Mouse (Mus musculus) ES-E14 (cell line): ENCODE measurements around the gene Ikzf3. TPM values are rescaled to one million over a fixed set of nuclear protein-coding genes. Genes with fewer than 3 reads are reported as not detected.

ENCODE experiments used
- DNase-seq: peaks from one replicate; pipeline ENCODE4 v3.0.0-alpha.2; 2013; ENCODE audit warnings: low read depth, low spot score
- H3K27ac ChIP-seq: 2 replicates; pipeline ENCODE4 v1.5.1; 2012; ENCODE audit warnings: low read depth, mild to moderate bottlenecking, low read length, moderate library complexity, mixed read lengths; ENCODE audit not compliant: poor library complexity, insufficient read depth, severe bottlenecking
- H3K36me3 ChIP-seq: 2 replicates; pipeline ENCODE4 v1.6.1; 2012; ENCODE audit warnings: mild to moderate bottlenecking, low read length, moderate library complexity, mixed read lengths; ENCODE audit not compliant: control insufficient read depth, poor library complexity, insufficient read depth, severe bottlenecking
- H3K4me1 ChIP-seq, 2 experiments: fragments of 150-350 bp in 1 of 2; sonication (generic) in 1 of 2; 2 replicates each; pipeline ENCODE4 v1.6.1; 2012; ENCODE audit warnings: low read length in 2 of 2, mild to moderate bottlenecking in 1 of 2, mixed read lengths in 1 of 2; ENCODE audit not compliant: control insufficient read depth in 2 of 2, insufficient read depth in 2 of 2, poor library complexity in 1 of 2
- H3K4me3 ChIP-seq, 2 experiments: fragments of 150-350 bp in 1 of 2; sonication (generic) in 1 of 2; 2 replicates each; pipeline ENCODE4 v1.5.1; 2012; ENCODE audit warnings: low read length in 2 of 2, low read depth in 1 of 2, mild to moderate bottlenecking in 1 of 2, mixed read lengths in 1 of 2; ENCODE audit not compliant: insufficient read depth in 1 of 2, poor library complexity in 1 of 2, severe bottlenecking in 1 of 2
- H3K9ac ChIP-seq: 2 replicates; pipeline ENCODE4 v1.6.1; 2012; ENCODE audit warnings: low read depth, mild to moderate bottlenecking, low read length, mixed read lengths; ENCODE audit not compliant: poor library complexity, insufficient read depth, severe bottlenecking
- H3K9me3 ChIP-seq: fragments of 150-350 bp; sonication (generic); 2 replicates; pipeline ENCODE4 v1.6.1; 2012; ENCODE audit warnings: low read depth, mild to moderate bottlenecking, low read length; ENCODE audit not compliant: control insufficient read depth, insufficient read depth
- CHD2 ChIP-seq: IDR thresholded peaks from 2 replicates; pipeline ENCODE4 v1.6.1; 2014; ENCODE audit warnings: mild to moderate bottlenecking, low read depth, low read length, inconsistent platforms
- HCFC1 ChIP-seq: IDR thresholded peaks from 2 replicates; pipeline ENCODE4 v1.6.1; 2012; ENCODE audit warnings: low read length, inconsistent platforms, borderline replicate concordance; ENCODE audit not compliant: insufficient read depth
- MAFK ChIP-seq: IDR thresholded peaks from 2 replicates; pipeline ENCODE4 v1.6.1; 2014; ENCODE audit warnings: mild to moderate bottlenecking, low read depth, low read length, inconsistent platforms; ENCODE audit not compliant: insufficient read depth
- ZC3H11A ChIP-seq: IDR thresholded peaks from 2 replicates; pipeline ENCODE4 v1.6.1; 2012; ENCODE audit warnings: low read depth, mild to moderate bottlenecking, inconsistent platforms, low read length, borderline replicate concordance
- ZNF384 ChIP-seq: IDR thresholded peaks from 2 replicates; pipeline ENCODE4 v1.6.1; 2012; ENCODE audit warnings: low read depth, low read length, inconsistent platforms
- in situ Hi-C, 2 experiments: fragments of 600-800 bp; cut with MboI; formaldehyde crosslinking; loops; one replicate each; pipeline ENCODE4 v1.15.1; 2025; ENCODE audit warnings: low sequenced_read_pairs in 2 of 2, inconsistent platforms in 1 of 2; ENCODE audit not compliant: unreplicated experiment in 2 of 2
- total RNA-seq: library from RNA; depleted of rRNA; stranded (reverse); fragments of 300-350 nt; gene quantifications from 2 replicates; pipeline ENCODE4 v1.2.3, GENCODE M21; 2012

Ikzf3 gene
- total RNA-seq, 1 experiment, result 0.58 TPM

GRCm38 (mm10) chr11:98481231-98481630, 64.6 kb downstream of the Ikzf3 start:
- in situ Hi-C loops, result no loop called here
- H3K9ac ChIP-seq, result no peak overlapping the region
- no peak overlapping the region for H3K27ac ChIP-seq
- H3K9me3 ChIP-seq, result no peaks in the 10 kb centered on the region
- TF ChIP-seq CHD2, result no peak
- no peak for TF ChIP-seq ZNF384
- no peak for TF ChIP-seq HCFC1
- no peak for TF ChIP-seq MAFK
- TF ChIP-seq ZC3H11A, result no peak
- no peaks in the 10 kb centered on the region for H3K36me3 ChIP-seq
- no peak overlapping the region for H3K4me3 ChIP-seq
- DNase-seq, result no peak
- peaks cover 0 to 6% of the 10 kb centered on the region in 2 experiments; a peak in 1 of 4 replicates for H3K4me1 ChIP-seq

- in situ Hi-C loops, result no loop called here
- Histone ChIP-seq H3K27ac (no peak overlapping the region), H3K36me3 (no peaks in the 10 kb centered on the region), H3K4me3 (no peak overlapping the region), H3K9me3 (no peaks in the 10 kb centered on the region), H3K9ac (no peak overlapping the region), H3K4me1 (peaks cover 0 to 3% of the 10 kb centered on the region in 2 experiments; a peak in 1 of 4 replicates)
- no peak for TF ChIP-seq MAFK
- TF ChIP-seq HCFC1, result no peak
- TF ChIP-seq ZC3H11A, result no peak
- TF ChIP-seq CHD2, result no peak
- no peak for TF ChIP-seq ZNF384
- DNase-seq, result no peak
Measured at GRCm38 (mm10) chr11:98479940-98480497, 65.8 kb downstream of the Ikzf3 start.

GRCm38 (mm10) chr11:98479026-98479939, 66.5 kb downstream of the Ikzf3 start:
- in situ Hi-C loops, result no loop called here
- TF ChIP-seq CHD2 (no peak), HCFC1 (no peak)

GRCm38 (mm10) chr11:98477011-98477701, 68.7 kb downstream of the Ikzf3 start:
- DNase-seq, result no peak
- Histone ChIP-seq H3K9me3 (no peaks in the 10 kb centered on the region), H3K4me3 (no peak overlapping the region), H3K9ac (no peak overlapping the region), H3K36me3 (no peaks in the 10 kb centered on the region), H3K27ac (no peak overlapping the region), H3K4me1 (peaks cover 0 to 5% of the 10 kb centered on the region in 2 experiments; a peak in 1 of 4 replicates)
- no peak for TF ChIP-seq ZC3H11A
- TF ChIP-seq CHD2, result no peak
- no peak for TF ChIP-seq MAFK
- in situ Hi-C loops, result no loop called here

More at GRCm38 (mm10) chr11:98479026-98479939, 66.5 kb downstream of the Ikzf3 start:
- no peak for DNase-seq
- no peaks in the 10 kb centered on the region for H3K9me3 ChIP-seq
- no peaks in the 10 kb centered on the region for H3K36me3 ChIP-seq
- no peak overlapping the region for H3K4me3 ChIP-seq
- H3K27ac ChIP-seq, result no peak overlapping the region
- H3K4me1 ChIP-seq, result no peaks in the 10 kb centered on the region; a peak in 1 of 4 replicates
- H3K9ac ChIP-seq, result no peak overlapping the region
